Mouse (Mus musculus) forebrain, embryonic 10.5 days (tissue): ENCODE measurements around the gene Calhm1. TPM values are rescaled to one million over a fixed set of nuclear protein-coding genes. Genes with fewer than 3 reads are reported as not detected.

Experiments used
- DNase-seq: peaks from one replicate; pipeline ENCODE4 v3.0.0-alpha.2; 2017; ENCODE audit warnings: low spot score; ENCODE audit errors: extremely low spot score
- H3K27ac ChIP-seq: fragments of 300-500 bp; sonication (generic); 2 replicates; pipeline ENCODE4 v1.5.1; 2016; ENCODE audit warnings: mild to moderate bottlenecking
- H3K27me3 ChIP-seq: fragments of 300-500 bp; sonication (generic); 2 replicates; pipeline ENCODE4 v1.6.1; 2016; ENCODE audit warnings: mild to moderate bottlenecking; ENCODE audit not compliant: poor library complexity, severe bottlenecking
- H3K36me3 ChIP-seq: fragments of 300-500 bp; sonication (generic); replicated peaks from 2 replicates; pipeline ENCODE4 v1.6.1; 2016; ENCODE audit warnings: mild to moderate bottlenecking, moderate library complexity
- H3K4me1 ChIP-seq: fragments of 300-500 bp; sonication (generic); 2 replicates; pipeline ENCODE4 v1.6.1; 2016
- H3K4me3 ChIP-seq: fragments of 300-500 bp; sonication (generic); 2 replicates; pipeline ENCODE4 v1.5.1; 2016; ENCODE audit warnings: mild to moderate bottlenecking, moderate library complexity
- H3K9me3 ChIP-seq: fragments of 300-500 bp; sonication (generic); 2 replicates; pipeline ENCODE4 v1.6.1; 2016; ENCODE audit warnings: mild to moderate bottlenecking, moderate library complexity
- WGBS: fragments of 180-500 bp; shearing (Covaris S2); methylation state at CpG from one replicate; pipeline ENCODE4 v1.1.7; 2016; 5-methylcytosine and 5-hydroxymethylcytosine counted together
- polyA plus RNA-seq: library from polyadenylated mRNA; unstranded; fragments of >200 nt; fragmentation: Nextera tagmentation; extraction: Ambion mirVana; gene quantifications from 2 replicates; pipeline ENCODE4 v1.2.1, GENCODE M21; 2016

Gene Calhm1
- polyA plus RNA-seq = not detected in 2 replicates

DNA sequence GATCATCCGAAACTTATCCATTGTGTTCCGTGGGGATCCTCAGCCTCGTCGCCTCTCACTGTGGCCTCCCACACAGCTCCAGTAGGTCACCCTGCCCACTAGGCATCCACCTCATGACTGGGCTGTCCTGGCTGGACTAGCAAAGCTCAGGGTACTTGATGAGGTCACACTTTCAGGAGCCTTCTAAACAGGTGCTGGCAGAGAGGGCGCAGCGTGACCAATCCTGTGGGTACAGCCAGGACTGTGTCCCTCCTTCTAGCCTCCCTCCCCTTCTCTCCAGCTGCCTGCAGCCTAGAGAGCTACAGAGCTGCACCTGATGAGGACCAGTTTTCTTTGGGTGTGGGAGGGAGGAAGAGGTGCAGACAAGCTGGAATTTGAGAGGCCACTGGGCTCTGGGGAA is at the start of gene Calhm1:
Calhm1 (minus strand) TSS at position 101 of the 400 bp plus-strand sequence.
- WGBS = 92% methylated on average over 6 of the region's 6 CpGs
- Histone ChIP-seq H3K9me3 (no peaks in the 10 kb centered on the region), H3K27me3 (peaks cover 17% of the 10 kb centered on the region), H3K27ac (no peak within 1 kb of the TSS), H3K4me3 (no peak within 1 kb of the TSS), H3K36me3 (no peaks in the 10 kb centered on the region), H3K4me1 (no peaks in the 10 kb centered on the region)
- DNase-seq = no peak

DNA sequence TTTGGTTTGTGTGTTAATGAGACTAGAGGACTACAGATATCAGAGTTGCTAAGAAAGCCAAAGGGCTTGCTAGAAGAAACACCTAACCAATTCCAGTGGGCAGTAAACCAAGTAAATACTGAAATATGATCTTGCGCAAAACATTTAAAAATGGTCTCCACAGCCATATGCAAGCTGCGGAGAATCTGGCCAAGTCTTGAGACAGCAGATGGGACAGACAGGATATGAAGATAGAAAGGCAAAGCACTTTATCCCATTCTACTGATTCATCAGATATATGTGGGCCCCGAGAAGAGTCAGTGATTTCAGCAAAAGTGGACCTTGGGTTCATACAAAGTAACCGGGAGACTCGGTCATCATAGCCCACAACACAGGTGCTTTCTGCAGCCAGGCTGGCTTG is 48.1 kb upstream of the Calhm1 start:
- H3K4me1 ChIP-seq = peaks cover 10% of the 10 kb centered on the region
- DNase-seq = no peak
- 96% methylated on average over 5 of the region's 5 CpGs for WGBS

DNA sequence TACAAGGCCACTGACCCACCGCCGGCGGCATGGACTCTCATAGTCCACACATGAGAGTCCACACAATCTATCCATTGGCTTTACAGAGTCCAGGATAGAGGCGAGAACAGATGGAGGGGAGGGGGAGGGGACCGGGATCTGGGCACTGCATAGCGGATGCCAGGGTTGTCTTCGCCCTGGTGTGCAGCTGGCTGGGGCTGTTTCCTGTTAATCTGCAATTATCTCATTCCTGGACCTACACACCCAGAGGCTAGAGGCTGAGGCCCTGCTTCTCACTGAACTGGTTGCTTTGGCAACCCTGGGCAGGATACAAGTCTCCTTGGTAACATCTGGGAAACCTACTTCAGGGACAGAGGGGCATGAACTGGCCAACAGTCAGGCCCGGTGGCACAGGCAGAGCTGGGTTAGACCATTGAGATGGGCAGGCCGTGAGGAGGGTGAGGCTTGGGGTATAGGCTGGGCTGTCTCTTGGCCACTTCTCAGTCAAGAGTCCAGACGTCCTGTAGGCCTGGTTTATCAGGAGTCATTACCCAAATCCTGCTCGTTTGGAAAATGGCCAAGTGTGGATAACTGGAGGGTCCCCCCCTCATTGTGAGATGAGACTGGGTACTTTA is 44.6 kb upstream of the Calhm1 start:
- Histone ChIP-seq H3K27me3 (no peaks in the 10 kb centered on the region), H3K9me3 (no peaks in the 10 kb centered on the region), H3K27ac (peak overlapping the region; percentile 44; the same call in 1 of the 2 replicates), H3K4me1 (peaks cover 29% of the 10 kb centered on the region), H3K4me3 (no peak overlapping the region), H3K36me3 (no peaks in the 10 kb centered on the region)
- WGBS = 80% methylated on average over 11 of the region's 11 CpGs
- no peak for DNase-seq

More for the DNA sequence above, 48.1 kb upstream of the Calhm1 start:
- Histone ChIP-seq H3K9me3 (no peaks in the 10 kb centered on the region), H3K36me3 (no peaks in the 10 kb centered on the region), H3K27ac (no peak overlapping the region), H3K27me3 (no peaks in the 10 kb centered on the region), H3K4me3 (no peak overlapping the region)

DNA sequence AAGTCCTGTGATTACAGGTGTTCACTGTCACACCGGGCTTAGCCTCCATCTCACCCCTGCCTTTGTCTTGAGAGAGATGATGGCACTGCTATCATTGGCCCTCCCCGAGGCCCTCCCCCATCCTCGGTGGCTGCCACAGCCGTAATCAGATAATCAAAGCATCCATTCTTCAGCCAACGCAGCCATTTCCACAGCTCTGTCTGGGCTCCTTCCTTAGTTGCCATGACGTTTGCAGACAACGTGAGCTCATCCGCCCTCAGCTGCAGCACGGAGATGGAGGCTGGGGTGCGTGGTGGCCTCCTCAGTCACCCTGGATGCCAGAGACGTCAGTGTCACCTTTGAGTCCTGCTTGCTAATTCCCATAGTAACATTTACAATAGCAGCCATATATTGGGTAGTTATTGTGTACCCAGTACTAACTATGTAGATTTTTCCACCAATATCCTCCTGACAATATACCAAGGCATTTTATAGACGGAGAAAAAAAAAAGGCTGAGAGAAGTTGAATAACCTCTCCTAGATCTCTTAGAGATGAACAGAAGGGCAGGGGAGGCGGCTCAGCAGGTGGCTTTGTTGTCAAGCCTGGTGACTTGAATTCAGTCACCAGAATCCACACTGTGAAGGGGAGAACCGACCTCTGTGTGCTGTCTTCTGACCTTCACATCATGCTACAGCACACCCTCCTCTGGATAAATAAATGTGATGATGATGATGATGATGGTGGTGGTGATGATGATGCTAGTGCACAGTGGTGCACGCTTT is 42.6 kb upstream of the Calhm1 start:
- Histone ChIP-seq H3K4me3 (no peak overlapping the region), H3K9me3 (peaks cover 6% of the 10 kb centered on the region), H3K36me3 (no peaks in the 10 kb centered on the region), H3K27ac (no peak overlapping the region), H3K27me3 (peaks cover 5% of the 10 kb centered on the region), H3K4me1 (peaks cover 32% of the 10 kb centered on the region)
- 57% methylated on average over 15 of the region's 15 CpGs for WGBS
- no peak for DNase-seq

DNA sequence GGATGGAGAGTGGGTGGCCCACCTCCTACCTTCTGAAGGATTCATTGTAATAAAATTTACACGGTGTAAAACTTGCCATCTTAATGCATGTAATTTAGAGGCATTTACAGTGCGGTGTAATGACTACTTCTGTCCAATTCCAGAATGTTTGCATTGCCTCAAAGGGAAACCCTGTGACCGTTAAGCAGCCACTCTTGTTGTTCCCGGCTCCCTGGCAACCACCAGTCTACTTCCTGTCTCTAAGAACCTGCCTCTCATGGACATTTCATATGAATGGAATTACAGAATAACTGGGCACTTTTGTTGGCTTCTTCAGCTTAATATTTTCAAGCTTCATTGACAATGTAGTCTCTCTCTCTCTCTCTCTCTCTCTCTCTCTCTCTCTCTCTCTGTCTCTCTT is 40.7 kb upstream of the Calhm1 start:
- no peak for DNase-seq
- H3K27me3 ChIP-seq = peaks cover 25% of the 10 kb centered on the region
- peaks cover 10% of the 10 kb centered on the region for H3K9me3 ChIP-seq
- H3K4me3 ChIP-seq = no peak overlapping the region
- 78% methylated on average over 4 of the region's 4 CpGs for WGBS
- H3K36me3 ChIP-seq = no peaks in the 10 kb centered on the region
- peaks cover 34% of the 10 kb centered on the region for H3K4me1 ChIP-seq
- no peak overlapping the region for H3K27ac ChIP-seq

DNA sequence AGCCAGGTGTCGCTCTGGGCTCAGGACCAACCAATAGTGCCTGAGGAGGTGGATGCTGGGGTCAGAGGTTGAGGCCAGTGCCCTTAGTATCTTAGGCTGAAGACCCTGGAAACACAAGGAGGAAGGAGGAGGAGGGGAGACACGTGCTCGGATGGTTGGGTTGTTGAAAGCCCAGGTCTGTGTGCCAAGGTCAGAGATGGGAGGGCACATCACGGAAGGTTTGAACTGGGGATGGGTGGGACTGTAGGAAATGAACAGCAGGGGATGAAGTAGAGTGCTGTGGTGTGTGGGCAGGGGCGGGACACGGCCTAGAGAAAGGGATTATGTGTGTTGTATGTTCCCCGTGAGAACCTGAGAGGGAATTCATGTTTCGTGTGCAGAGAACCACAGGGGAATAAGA is 40.2 kb upstream of the Calhm1 start:
- DNase-seq = no peak
- H3K27ac ChIP-seq = no peak overlapping the region; the same call in 1 of the 2 replicates
- H3K36me3 ChIP-seq = no peaks in the 10 kb centered on the region
- H3K27me3 ChIP-seq = peaks cover 30% of the 10 kb centered on the region
- H3K4me3 ChIP-seq = no peak overlapping the region
- 71% methylated on average over 8 of the region's 8 CpGs for WGBS
- H3K9me3 ChIP-seq = peaks cover 10% of the 10 kb centered on the region
- peaks cover 39% of the 10 kb centered on the region for H3K4me1 ChIP-seq

DNA sequence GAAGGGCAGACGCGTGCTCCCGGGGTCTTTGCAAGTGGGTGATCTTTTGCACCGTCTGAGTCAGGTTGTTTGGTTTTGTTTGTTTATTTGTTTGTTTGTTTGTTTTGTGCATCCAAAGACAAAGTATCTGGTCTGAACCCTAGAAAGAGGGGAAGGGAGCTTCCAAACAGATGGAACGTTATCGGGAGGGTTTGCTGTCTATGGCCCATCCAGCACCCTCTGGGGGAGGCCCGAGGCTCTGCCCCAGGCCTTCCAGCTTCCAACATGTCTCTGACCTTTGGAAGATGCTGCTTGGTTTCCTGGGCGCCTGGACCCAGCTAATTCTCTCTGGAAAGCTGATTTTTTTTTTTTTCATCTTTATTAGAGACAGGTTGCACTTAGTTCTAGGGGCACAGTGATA is 36.0 kb upstream of the Calhm1 start:
- no peaks in the 10 kb centered on the region for H3K36me3 ChIP-seq
- H3K4me1 ChIP-seq = peaks cover 28% of the 10 kb centered on the region
- no peak for DNase-seq
- 12% methylated on average over 8 of the region's 8 CpGs for WGBS
- peaks cover 72% of the 10 kb centered on the region for H3K27me3 ChIP-seq
- H3K4me3 ChIP-seq = peak overlapping the region; percentile 80
- peaks cover 10% of the 10 kb centered on the region for H3K9me3 ChIP-seq
- H3K27ac ChIP-seq = no peak overlapping the region

DNA sequence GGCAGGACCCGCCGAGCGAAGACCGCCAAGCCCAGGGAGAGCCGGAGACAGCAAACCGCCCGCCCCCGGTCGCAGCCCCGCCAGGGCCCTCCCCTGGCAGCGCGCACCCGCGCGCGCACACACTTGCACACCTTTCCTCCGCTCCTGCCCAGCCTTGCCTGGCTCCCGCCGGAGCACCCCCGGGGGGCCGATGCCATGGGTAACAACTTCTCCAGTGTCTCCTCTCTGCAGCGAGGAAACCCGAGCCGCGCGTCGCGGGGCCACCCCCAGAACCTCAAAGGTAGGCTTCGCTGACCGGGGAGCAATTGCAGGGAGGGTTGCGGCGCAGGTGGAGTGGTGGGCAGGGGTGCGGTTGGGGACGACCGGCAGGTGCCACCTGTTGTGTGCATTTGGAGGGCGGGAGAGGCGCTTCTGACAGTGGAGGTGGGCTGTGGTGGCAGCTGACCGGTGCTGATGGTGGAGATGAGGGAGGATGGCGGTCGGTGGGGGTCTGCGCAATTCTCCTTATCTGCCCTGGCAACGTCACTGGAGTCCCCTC is 35.3 kb upstream of the Calhm1 start:
- H3K4me1 ChIP-seq = peaks cover 28% of the 10 kb centered on the region
- peak; percentile 27 for DNase-seq
- H3K9me3 ChIP-seq = peaks cover 10% of the 10 kb centered on the region
- peak overlapping the region; percentile 74 for H3K27ac ChIP-seq
- H3K36me3 ChIP-seq = no peaks in the 10 kb centered on the region
- under 1% methylated on average over 39 of the region's 42 CpGs for WGBS
- H3K4me3 ChIP-seq = peak overlapping the region; percentile 80
- H3K27me3 ChIP-seq = peaks cover 74% of the 10 kb centered on the region

DNA sequence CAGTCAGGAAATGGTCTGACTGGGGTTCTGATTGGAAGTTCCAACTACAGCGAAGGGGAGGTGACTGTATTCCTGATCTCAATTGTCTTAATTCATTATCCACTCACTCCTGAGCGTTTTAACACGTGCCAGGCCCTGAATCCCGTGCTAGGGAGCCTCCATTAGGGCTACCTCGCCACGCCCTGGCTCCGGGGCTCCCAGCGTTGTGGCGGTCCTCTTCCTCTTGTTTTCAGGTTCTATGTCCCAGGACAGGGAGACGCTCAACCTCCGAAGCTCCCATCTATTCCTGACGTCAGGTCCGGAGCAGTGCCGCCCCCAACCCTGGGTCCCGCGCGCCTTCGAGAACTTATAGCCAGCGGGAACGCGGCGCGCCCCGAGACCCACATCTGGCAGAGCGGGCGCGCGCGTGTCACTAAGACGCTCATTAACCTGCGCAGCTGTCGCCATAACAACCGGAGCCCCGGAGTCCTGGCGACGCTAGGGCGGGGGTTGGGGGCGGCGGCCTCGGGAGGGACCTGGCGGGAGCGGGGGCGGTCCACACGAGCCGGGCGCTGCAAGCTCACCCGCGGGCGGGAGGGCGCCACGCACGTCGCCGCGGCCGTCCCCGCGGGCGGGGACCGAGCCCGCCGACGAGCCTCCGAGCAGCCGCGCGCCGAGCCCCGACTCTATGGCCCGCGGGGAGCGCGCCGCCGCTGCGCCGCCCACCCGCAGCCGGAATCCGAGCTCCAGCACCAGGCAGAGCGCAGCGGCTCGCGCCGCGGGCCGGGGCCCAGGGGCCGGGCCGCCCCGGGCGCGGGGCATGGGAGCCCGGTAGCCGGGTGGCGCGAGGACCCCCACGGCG is 34.6 kb upstream of the Calhm1 start, which contains the start of gene Neurl1a:
Neurl1a (plus strand) TSS at position 390 of the 841 bp plus-strand sequence.
- under 1% methylated on average over 98 of the region's 98 CpGs for WGBS
- peaks cover 21% of the 10 kb centered on the region for H3K4me1 ChIP-seq
- H3K9me3 ChIP-seq = peaks cover 10% of the 10 kb centered on the region
- peak; percentile 65 for DNase-seq
- peaks cover 74% of the 10 kb centered on the region for H3K27me3 ChIP-seq
- H3K27ac ChIP-seq = peak within 1 kb of the TSS; percentile 74
- no peaks in the 10 kb centered on the region for H3K36me3 ChIP-seq
- H3K4me3 ChIP-seq = peak within 1 kb of the TSS; percentile 80

DNA sequence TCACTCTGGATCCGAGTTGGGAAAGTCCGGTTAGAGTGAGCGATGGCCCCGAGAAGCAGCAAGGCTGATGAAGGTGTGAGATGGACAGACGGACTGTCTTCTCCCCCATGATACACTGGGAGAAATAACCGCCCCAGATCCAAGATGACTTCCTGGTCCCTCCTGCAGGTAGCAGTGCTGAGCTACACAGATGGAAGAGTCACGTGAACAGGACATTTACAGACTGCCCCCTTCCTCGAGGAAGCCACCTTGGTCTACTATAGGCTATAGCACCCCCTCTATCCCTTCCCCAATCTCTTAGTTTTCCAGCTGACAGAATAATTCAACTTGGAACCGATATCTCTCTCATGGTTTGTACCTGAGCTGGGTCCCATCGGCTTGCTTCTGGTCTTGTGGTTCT is 33.9 kb upstream of the Calhm1 start:
- 19% methylated on average over 10 of the region's 10 CpGs for WGBS
- Histone ChIP-seq H3K9me3 (peaks cover 10% of the 10 kb centered on the region), H3K27me3 (peaks cover 74% of the 10 kb centered on the region), H3K4me1 (peaks cover 18% of the 10 kb centered on the region), H3K36me3 (no peaks in the 10 kb centered on the region), H3K4me3 (peak overlapping the region; percentile 80), H3K27ac (no peak overlapping the region)
- DNase-seq = peak; percentile 24

DNA sequence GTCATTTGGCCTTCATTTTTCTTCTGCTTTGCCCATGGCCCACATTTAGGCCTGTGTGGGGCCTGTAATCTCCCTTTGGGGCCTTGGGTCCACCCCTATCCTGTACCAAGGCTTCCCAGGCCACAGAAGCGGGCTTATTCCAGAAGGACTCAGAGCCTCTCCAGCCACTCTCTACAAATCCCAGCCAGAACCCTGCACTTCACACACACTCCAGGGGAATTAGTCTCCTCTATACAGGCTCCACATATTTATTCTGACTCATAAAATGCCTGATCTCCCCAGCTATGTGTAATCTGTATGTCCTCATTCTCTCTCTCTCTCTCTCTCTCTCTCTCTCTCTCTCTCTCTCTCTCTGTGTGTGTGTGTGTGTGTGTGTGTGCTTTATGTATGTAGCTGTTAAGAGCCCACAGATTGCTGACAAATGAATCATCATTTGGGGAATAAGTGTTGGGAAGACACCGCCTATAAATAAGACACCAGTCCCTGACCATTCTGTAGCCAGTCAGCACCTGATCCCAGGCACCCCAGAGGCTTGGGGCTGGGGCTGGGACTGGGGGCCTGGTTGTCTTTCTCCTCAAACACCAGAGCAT is 33.0 kb upstream of the Calhm1 start:
- Histone ChIP-seq H3K27me3 (peaks cover 71% of the 10 kb centered on the region), H3K4me1 (peaks cover 18% of the 10 kb centered on the region), H3K4me3 (no peak overlapping the region), H3K36me3 (no peaks in the 10 kb centered on the region), H3K27ac (no peak overlapping the region), H3K9me3 (peaks cover 7% of the 10 kb centered on the region)
- no peak for DNase-seq
- WGBS = 79% methylated on average over 2 of the region's 2 CpGs

DNA sequence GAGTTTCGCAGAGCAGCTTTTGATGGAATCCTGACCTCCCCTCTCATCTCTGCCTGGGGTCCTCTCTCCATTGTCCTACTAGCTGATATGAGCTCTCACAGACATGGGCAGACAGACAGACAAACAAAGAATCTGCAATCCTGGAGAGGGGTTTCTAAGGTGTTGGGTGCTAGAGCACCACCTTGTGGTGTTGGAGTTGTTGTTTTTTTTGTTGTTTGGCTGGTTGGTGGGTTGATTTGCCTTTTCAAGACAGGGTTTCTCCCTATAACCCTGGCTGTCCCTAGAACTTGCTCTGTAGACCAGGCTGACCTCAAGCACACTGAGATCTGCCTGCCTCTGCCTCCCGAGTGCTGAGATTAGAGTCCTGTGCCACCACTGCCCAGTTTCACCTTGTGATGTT is 31.4 kb upstream of the Calhm1 start:
- peaks cover 2% of the 10 kb centered on the region; the same call in 1 of the 2 replicates for H3K9me3 ChIP-seq
- WGBS = 79% methylated on average over 2 of the region's 2 CpGs
- no peaks in the 10 kb centered on the region for H3K36me3 ChIP-seq
- no peak for DNase-seq
- H3K4me3 ChIP-seq = no peak overlapping the region
- H3K4me1 ChIP-seq = peaks cover 18% of the 10 kb centered on the region
- H3K27me3 ChIP-seq = peaks cover 56% of the 10 kb centered on the region
- no peak overlapping the region for H3K27ac ChIP-seq
